Mouse (Mus musculus): ENCODE measurements around the gene Glod5.

GRCm38 (mm10) chrX:8033009-8033408 lies 14.7 kb upstream of the Glod5 start:
- no peak for TF ChIP-seq CTCF (IDR thresholded peaks at IDR 0.05; ENCODE audit: low read depth, low read length)
- no peak for TF ChIP-seq POLR2A (IDR thresholded peaks at IDR 0.05; ENCODE audit: extremely low read depth, insufficient read depth, low read length)

Data from liver, adult 2 months (tissue).